Mouse (Mus musculus) heart, embryonic 15.5 days (tissue): ENCODE measurements at regions not wholly inside any gene's neighbourhood (a gene's known extent, or its start where the extent isn't known, plus 50 kb on each side); places are given as distances from the start of the nearest gene placed in this dataset.

Source experiments
- ATAC-seq: fragments of 200-750 bp; cut with Nextera tagmentation; replicated peaks from 2 replicates; pipeline ENCODE4 v1.8.0; 2017; ENCODE audit warnings: low read depth, moderate TSS enrichment; ENCODE audit not compliant: insufficient number of reproducible peaks, insufficient read depth, low FRiP score
- H3K27ac ChIP-seq: fragments of 300-500 bp; sonication (generic); 2 replicates; pipeline ENCODE4 v1.5.1; 2015; ENCODE audit warnings: mild to moderate bottlenecking, inconsistent platforms
- H3K27me3 ChIP-seq: fragments of 300-500 bp; sonication (generic); 2 replicates; pipeline ENCODE4 v1.6.1; 2015; ENCODE audit warnings: inconsistent platforms
- H3K36me3 ChIP-seq: fragments of 300-500 bp; sonication (generic); 2 replicates; pipeline ENCODE4 v1.6.1; 2015; ENCODE audit warnings: mild to moderate bottlenecking, inconsistent platforms
- H3K4me1 ChIP-seq: fragments of 300-500 bp; sonication (generic); replicated peaks from 2 replicates; pipeline ENCODE4 v1.6.1; 2015; ENCODE audit warnings: inconsistent platforms
- H3K4me2 ChIP-seq: fragments of 300-500 bp; sonication (generic); 2 replicates; pipeline ENCODE4 v1.6.1; 2015; ENCODE audit warnings: inconsistent platforms, mild to moderate bottlenecking, moderate library complexity
- H3K4me3 ChIP-seq: fragments of 300-500 bp; sonication (generic); 2 replicates; pipeline ENCODE4 v1.5.1; 2015; ENCODE audit warnings: mild to moderate bottlenecking, inconsistent platforms
- H3K9ac ChIP-seq: fragments of 300-500 bp; sonication (generic); 2 replicates; pipeline ENCODE4 v1.6.1; 2015; ENCODE audit warnings: mild to moderate bottlenecking, inconsistent platforms
- H3K9me3 ChIP-seq: fragments of 300-500 bp; sonication (generic); replicated peaks from 2 replicates; pipeline ENCODE4 v1.6.1; 2016; ENCODE audit warnings: inconsistent platforms
- WGBS: fragments of 180-500 bp; shearing (Covaris S2); methylation state at CpG from one replicate; pipeline ENCODE4 v1.1.7; 2015; ENCODE audit warnings: mixed read lengths; 5-methylcytosine and 5-hydroxymethylcytosine counted together

GRCm38 (mm10) chr12:35679025-35679424 is 144.2 kb upstream of the Ahr start:
- H3K4me1 ChIP-seq: no peaks in the 10 kb centered on the region
- 66% methylated on average over 2 of the region's 2 CpGs for WGBS
- H3K9ac ChIP-seq: no peak overlapping the region
- no peak overlapping the region for H3K27ac ChIP-seq
- H3K4me3 ChIP-seq: no peak overlapping the region
- no peaks in the 10 kb centered on the region for H3K9me3 ChIP-seq
- no peak for ATAC-seq
- no peak overlapping the region for H3K4me2 ChIP-seq
- H3K36me3 ChIP-seq: no peaks in the 10 kb centered on the region
- H3K27me3 ChIP-seq: no peaks in the 10 kb centered on the region

- Histone ChIP-seq H3K9me3 (no peaks in the 10 kb centered on the region), H3K4me2 (no peak overlapping the region), H3K4me3 (no peak overlapping the region), H3K27ac (no peak overlapping the region), H3K36me3 (no peaks in the 10 kb centered on the region), H3K27me3 (no peaks in the 10 kb centered on the region), H3K4me1 (no peaks in the 10 kb centered on the region), H3K9ac (no peak overlapping the region)
- no peak for ATAC-seq
- WGBS: 46% methylated on average over 6 of the region's 6 CpGs
Measured at GRCm38 (mm10) chr12:35674487-35674886, 139.6 kb upstream of the Ahr start.

- no peak overlapping the region for H3K4me3 ChIP-seq
- no peaks in the 10 kb centered on the region for H3K27me3 ChIP-seq
- WGBS: 86% methylated on average over 4 of the region's 4 CpGs
- H3K36me3 ChIP-seq: no peaks in the 10 kb centered on the region
- no peaks in the 10 kb centered on the region for H3K9me3 ChIP-seq
- H3K4me2 ChIP-seq: no peak overlapping the region
- no peak overlapping the region for H3K27ac ChIP-seq
- no peak overlapping the region for H3K9ac ChIP-seq
- ATAC-seq: no peak
- no peaks in the 10 kb centered on the region for H3K4me1 ChIP-seq
Measured at GRCm38 (mm10) chr12:35670980-35671379, 136.1 kb upstream of the Ahr start.

- ATAC-seq: no peak
- WGBS: 86% methylated on average over 1 of the region's 1 CpGs
- no peaks in the 10 kb centered on the region for H3K9me3 ChIP-seq
Measured at GRCm38 (mm10) chr12:35668716-35669115, 133.9 kb upstream of the Ahr start.

GRCm38 (mm10) chr12:35667705-35668104 is 132.9 kb upstream of the Ahr start:
- WGBS: 79% methylated on average over 3 of the region's 3 CpGs
- Histone ChIP-seq H3K4me3 (no peak overlapping the region), H3K36me3 (no peaks in the 10 kb centered on the region), H3K27ac (no peak overlapping the region), H3K27me3 (no peaks in the 10 kb centered on the region), H3K4me2 (no peak overlapping the region), H3K9me3 (no peaks in the 10 kb centered on the region), H3K9ac (no peak overlapping the region), H3K4me1 (no peaks in the 10 kb centered on the region)
- no peak for ATAC-seq

More at GRCm38 (mm10) chr12:35668716-35669115, 133.9 kb upstream of the Ahr start:
- H3K36me3 ChIP-seq: no peaks in the 10 kb centered on the region
- H3K27ac ChIP-seq: no peak overlapping the region
- no peak overlapping the region for H3K9ac ChIP-seq
- no peak overlapping the region for H3K4me2 ChIP-seq
- no peaks in the 10 kb centered on the region for H3K27me3 ChIP-seq
- H3K4me1 ChIP-seq: no peaks in the 10 kb centered on the region
- no peak overlapping the region for H3K4me3 ChIP-seq

GRCm38 (mm10) chr12:35667218-35667617 is 132.4 kb upstream of the Ahr start:
- Histone ChIP-seq H3K9me3 (no peaks in the 10 kb centered on the region), H3K4me2 (no peak overlapping the region), H3K27ac (no peak overlapping the region), H3K4me3 (no peak overlapping the region), H3K9ac (no peak overlapping the region), H3K4me1 (no peaks in the 10 kb centered on the region), H3K36me3 (no peaks in the 10 kb centered on the region), H3K27me3 (no peaks in the 10 kb centered on the region)
- ATAC-seq: no peak

- 52% methylated on average over 2 of the region's 2 CpGs for WGBS
- H3K9me3 ChIP-seq: no peaks in the 10 kb centered on the region
Measured at GRCm38 (mm10) chr12:35666062-35666461, 131.2 kb upstream of the Ahr start.

GRCm38 (mm10) chr12:35663062-35663461 is 128.2 kb upstream of the Ahr start:
- no peaks in the 10 kb centered on the region for H3K9me3 ChIP-seq
- H3K9ac ChIP-seq: no peak overlapping the region
- H3K27ac ChIP-seq: no peak overlapping the region
- H3K4me3 ChIP-seq: no peak overlapping the region
- no peaks in the 10 kb centered on the region for H3K27me3 ChIP-seq
- 79% methylated on average over 1 of the region's 1 CpGs for WGBS
- no peak for ATAC-seq
- no peaks in the 10 kb centered on the region for H3K4me1 ChIP-seq
- H3K4me2 ChIP-seq: no peak overlapping the region
- H3K36me3 ChIP-seq: no peaks in the 10 kb centered on the region

More at GRCm38 (mm10) chr12:35666062-35666461, 131.2 kb upstream of the Ahr start:
- Histone ChIP-seq H3K4me1 (no peaks in the 10 kb centered on the region), H3K4me2 (no peak overlapping the region), H3K27me3 (no peaks in the 10 kb centered on the region), H3K36me3 (no peaks in the 10 kb centered on the region), H3K27ac (no peak overlapping the region), H3K9ac (no peak overlapping the region), H3K4me3 (no peak overlapping the region)
- no peak for ATAC-seq

DNA sequence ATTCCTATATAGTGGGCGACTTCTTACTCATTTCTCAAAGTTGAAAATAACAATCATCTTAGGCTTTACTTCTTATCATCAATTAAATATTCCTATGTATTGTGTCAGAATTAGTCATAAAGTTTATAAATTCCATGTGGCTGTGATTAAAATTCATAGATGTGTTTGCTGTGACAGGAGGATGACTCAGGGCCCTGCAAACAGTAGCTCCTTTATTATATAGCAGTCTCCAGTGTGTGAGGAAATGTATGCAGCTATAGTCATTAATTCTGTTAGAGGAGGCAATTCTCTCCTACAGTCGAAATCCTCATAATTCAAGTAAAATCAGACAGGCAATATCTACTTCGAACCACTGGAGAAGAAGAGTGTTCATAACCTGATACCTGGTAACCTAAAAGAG is 121.7 kb upstream of the Ahr start:
- 71% methylated on average over 3 of the region's 3 CpGs for WGBS
- no peak overlapping the region for H3K9ac ChIP-seq
- no peak overlapping the region for H3K4me3 ChIP-seq
- H3K27me3 ChIP-seq: no peaks in the 10 kb centered on the region
- H3K9me3 ChIP-seq: no peaks in the 10 kb centered on the region
- no peaks in the 10 kb centered on the region for H3K36me3 ChIP-seq
- H3K4me1 ChIP-seq: no peaks in the 10 kb centered on the region
- no peak overlapping the region for H3K4me2 ChIP-seq
- H3K27ac ChIP-seq: no peak overlapping the region
- no peak for ATAC-seq

DNA sequence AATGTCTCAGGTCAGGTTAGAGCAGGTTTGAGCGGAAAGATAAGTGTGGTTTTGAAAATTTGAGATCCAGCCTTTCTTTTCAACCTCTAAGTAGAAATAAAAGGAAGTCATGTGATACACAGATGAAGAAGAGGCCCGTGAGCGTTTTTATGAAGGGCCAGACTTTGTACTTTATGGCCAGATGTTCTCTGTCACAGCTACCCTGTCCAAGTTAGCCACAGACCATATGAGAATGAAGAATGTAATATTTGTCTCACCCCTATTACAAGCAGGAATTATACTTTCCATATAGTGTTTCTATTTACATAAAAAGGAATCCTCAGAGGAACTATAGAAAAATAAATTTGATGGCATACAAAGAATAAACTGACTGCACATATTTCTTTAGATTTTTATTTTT is 114.9 kb upstream of the Ahr start:
- H3K4me2 ChIP-seq: no peak overlapping the region
- H3K9me3 ChIP-seq: no peaks in the 10 kb centered on the region
- H3K4me3 ChIP-seq: no peak overlapping the region
- H3K27me3 ChIP-seq: no peaks in the 10 kb centered on the region
- no peaks in the 10 kb centered on the region for H3K4me1 ChIP-seq
- 65% methylated on average over 3 of the region's 3 CpGs for WGBS
- H3K9ac ChIP-seq: no peak overlapping the region
- no peak for ATAC-seq
- H3K27ac ChIP-seq: no peak overlapping the region
- H3K36me3 ChIP-seq: no peaks in the 10 kb centered on the region

DNA sequence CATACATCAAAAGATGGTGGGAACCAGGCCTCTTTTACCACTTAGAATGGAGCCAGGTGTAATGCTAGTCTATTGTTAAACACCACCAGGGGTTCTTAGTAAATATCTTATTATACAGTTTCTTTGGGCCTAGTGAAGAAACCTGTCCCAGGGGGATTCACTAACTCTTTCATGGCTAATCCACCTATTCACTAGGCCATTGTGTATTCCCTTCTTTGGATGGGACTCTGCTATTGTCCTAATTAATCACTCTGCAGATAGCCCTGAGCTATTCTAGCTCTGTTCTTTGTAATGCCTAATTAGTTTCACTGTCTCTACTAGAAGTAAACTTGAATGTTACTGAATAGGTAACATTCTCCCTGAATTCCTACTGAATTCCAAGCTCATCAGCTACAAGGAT is 107.6 kb upstream of the Ahr start:
- no peak overlapping the region for H3K27ac ChIP-seq
- no peaks in the 10 kb centered on the region for H3K27me3 ChIP-seq
- ATAC-seq: no peak
- H3K36me3 ChIP-seq: no peaks in the 10 kb centered on the region
- no peak overlapping the region for H3K4me3 ChIP-seq
- no peak overlapping the region for H3K4me2 ChIP-seq
- H3K9me3 ChIP-seq: no peaks in the 10 kb centered on the region
- H3K9ac ChIP-seq: no peak overlapping the region
- H3K4me1 ChIP-seq: no peaks in the 10 kb centered on the region

DNA sequence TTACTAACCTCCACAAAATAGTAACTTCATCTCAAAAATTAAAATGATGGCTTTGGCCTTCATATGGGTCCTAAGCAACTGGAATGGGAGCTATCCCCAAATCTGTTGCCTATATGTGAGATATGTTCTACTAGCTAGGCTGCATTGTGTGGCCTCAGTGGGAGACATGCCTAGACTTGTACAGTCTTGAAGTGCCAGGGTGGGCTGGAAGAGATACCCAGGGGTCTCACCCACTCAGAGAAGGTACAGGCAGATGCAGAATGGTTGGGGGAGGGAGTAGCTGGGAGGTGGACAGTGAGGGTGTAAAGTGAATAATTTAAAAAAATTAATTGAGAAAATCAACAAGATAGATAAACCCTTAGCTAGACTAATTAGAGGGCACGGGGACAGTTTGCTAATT is 106.9 kb upstream of the Ahr start:
- H3K9ac ChIP-seq: no peak overlapping the region
- 55% methylated on average over 1 of the region's 1 CpGs for WGBS
- no peak for ATAC-seq
- no peak overlapping the region for H3K4me2 ChIP-seq
- no peaks in the 10 kb centered on the region for H3K36me3 ChIP-seq
- no peak overlapping the region for H3K4me3 ChIP-seq
- H3K9me3 ChIP-seq: no peaks in the 10 kb centered on the region
- H3K27me3 ChIP-seq: no peaks in the 10 kb centered on the region
- no peak overlapping the region for H3K27ac ChIP-seq
- no peaks in the 10 kb centered on the region for H3K4me1 ChIP-seq

- 63% methylated on average over 3 of the region's 3 CpGs for WGBS
- H3K4me2 ChIP-seq: no peak overlapping the region
- ATAC-seq: no peak
- no peaks in the 10 kb centered on the region for H3K4me1 ChIP-seq
- no peak overlapping the region for H3K9ac ChIP-seq
- H3K9me3 ChIP-seq: no peaks in the 10 kb centered on the region
- H3K4me3 ChIP-seq: no peak overlapping the region
- H3K27me3 ChIP-seq: no peaks in the 10 kb centered on the region
- H3K27ac ChIP-seq: no peak overlapping the region
- no peaks in the 10 kb centered on the region for H3K36me3 ChIP-seq
Measured at GRCm38 (mm10) chr12:35640911-35641345, 106.1 kb upstream of the Ahr start.
